Mouse (Mus musculus) heart, embryonic 11.5 days (tissue): ENCODE measurements around the gene Neurl1b. TPM values are rescaled to one million over a fixed set of nuclear protein-coding genes. Genes with fewer than 3 reads are reported as not detected.

Experiments used
- ATAC-seq: fragments of 200-750 bp; cut with Nextera tagmentation; replicated peaks from 2 replicates; pipeline ENCODE4 v1.8.0; 2017; ENCODE audit warnings: moderate library complexity; ENCODE audit not compliant: insufficient number of reproducible peaks, low FRiP score, low TSS enrichment
- H3K27ac ChIP-seq: fragments of 300-500 bp; sonication (generic); 2 replicates; pipeline ENCODE4 v1.5.1; 2014; ENCODE audit warnings: mild to moderate bottlenecking, low read depth, low read length
- H3K27me3 ChIP-seq: fragments of 300-500 bp; sonication (generic); 2 replicates; pipeline ENCODE4 v1.6.1; 2014; ENCODE audit warnings: mild to moderate bottlenecking, low read length, mixed read lengths; ENCODE audit not compliant: control insufficient read depth, insufficient read depth
- H3K36me3 ChIP-seq: fragments of 300-500 bp; sonication (generic); 2 replicates; pipeline ENCODE4 v1.6.1; 2014; ENCODE audit warnings: mild to moderate bottlenecking, low read length, moderate library complexity, mixed read lengths; ENCODE audit not compliant: control insufficient read depth, insufficient read depth
- H3K4me1 ChIP-seq: fragments of 300-500 bp; sonication (generic); 2 replicates; pipeline ENCODE4 v1.6.1; 2014; ENCODE audit warnings: low read length; ENCODE audit not compliant: control insufficient read depth, insufficient read depth
- H3K4me2 ChIP-seq: fragments of 300-500 bp; sonication (generic); 2 replicates; pipeline ENCODE4 v1.6.1; 2014; ENCODE audit warnings: mild to moderate bottlenecking, moderate library complexity
- H3K4me3 ChIP-seq: fragments of 300-500 bp; sonication (generic); 2 replicates; pipeline ENCODE4 v1.5.1; 2014; ENCODE audit warnings: low read depth, low read length
- H3K9ac ChIP-seq: fragments of 300-500 bp; sonication (generic); 2 replicates; pipeline ENCODE4 v1.6.1; 2014; ENCODE audit warnings: mild to moderate bottlenecking, low read depth, low read length, moderate library complexity
- H3K9me3 ChIP-seq: fragments of 300-500 bp; sonication (generic); replicated peaks from 2 replicates; pipeline ENCODE4 v1.6.1; 2016; ENCODE audit warnings: low read length; ENCODE audit not compliant: control insufficient read depth
- WGBS: fragments of 180-500 bp; shearing (Covaris S2); extraction: QIAGEN DNeasy Blood & Tissue Kit; methylation state at CpG from one replicate; pipeline ENCODE4 v1.1.7; 2014; ENCODE audit not compliant: insufficient replicate concordance; 5-methylcytosine and 5-hydroxymethylcytosine counted together
- polyA plus RNA-seq: library from polyadenylated mRNA; unstranded; fragments of >200 nt; fragmentation: Nextera tagmentation; extraction: Ambion mirVana; gene quantifications from 2 replicates; pipeline ENCODE4 v1.2.1, GENCODE M21; 2014

Neurl1b gene
- polyA plus RNA-seq, 1 experiment from 2014 or later, result 3.0 TPM

DNA sequence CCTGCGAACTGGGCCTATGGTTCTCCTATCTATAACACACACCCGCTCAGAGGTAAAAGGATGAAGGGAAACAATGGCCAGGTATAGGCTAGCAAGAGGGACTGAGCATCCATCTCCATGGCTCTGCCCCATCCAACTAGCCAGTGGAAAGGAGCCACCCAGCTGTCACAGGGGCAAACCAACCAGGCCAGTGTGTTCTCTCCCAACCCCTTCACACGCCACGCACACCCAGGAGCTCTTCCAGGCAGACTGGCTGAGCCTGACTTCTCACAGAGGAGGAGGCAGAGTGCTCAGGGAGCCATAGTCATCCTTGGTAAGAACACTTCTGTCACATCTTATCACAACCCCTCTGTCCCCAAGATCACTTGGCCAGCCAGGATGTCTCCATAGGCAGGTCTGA, 73.3 kb downstream of the Neurl1b start:
- Histone ChIP-seq H3K4me2 (no peak overlapping the region), H3K9ac (no peak overlapping the region), H3K9me3 (no peaks in the 10 kb centered on the region; the same call in 1 of the 2 replicates), H3K27me3 (no peaks in the 10 kb centered on the region), H3K36me3 (no peaks in the 10 kb centered on the region), H3K27ac (no peak overlapping the region), H3K4me1 (peaks cover 20% of the 10 kb centered on the region), H3K4me3 (no peak overlapping the region)
- no peak for ATAC-seq
- 91% methylated on average over 4 of the region's 4 CpGs for WGBS

DNA sequence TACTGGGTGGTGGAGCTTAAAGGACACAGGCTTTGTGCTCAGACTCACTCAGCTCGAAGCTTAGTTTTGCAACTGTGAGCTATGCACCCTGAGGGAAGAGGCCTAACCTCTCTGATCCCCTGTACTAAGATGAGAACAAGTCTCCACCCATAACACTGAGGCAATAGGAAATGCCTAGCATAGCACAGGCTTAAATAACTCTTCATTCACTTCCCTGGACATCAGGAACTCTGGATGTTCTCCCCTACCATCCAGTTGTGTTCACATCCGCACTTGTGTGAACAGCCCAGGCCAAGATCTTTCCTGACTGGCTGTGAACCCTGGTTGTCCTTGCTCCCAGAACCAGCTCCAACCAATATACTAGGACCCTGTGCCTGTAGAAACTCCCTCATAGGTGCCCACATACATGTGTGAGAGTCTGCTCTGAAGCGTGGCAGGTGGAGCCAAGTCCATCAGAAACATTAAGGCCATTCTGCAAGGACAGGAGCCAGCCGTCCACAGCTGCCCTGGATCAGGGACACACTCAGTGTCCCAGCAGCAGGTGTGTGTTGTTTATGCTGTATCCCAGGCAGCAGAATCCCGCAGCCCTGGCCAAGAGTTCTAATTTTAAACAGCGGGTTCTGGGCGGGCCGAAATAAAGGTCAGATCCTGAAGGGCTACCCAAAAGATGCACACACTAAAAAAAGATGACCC, 74.2 kb downstream of the Neurl1b start:
- Histone ChIP-seq H3K36me3 (no peaks in the 10 kb centered on the region), H3K27me3 (no peaks in the 10 kb centered on the region), H3K9me3 (peaks cover 3% of the 10 kb centered on the region; the same call in 1 of the 2 replicates), H3K4me3 (no peak overlapping the region), H3K27ac (0 out of 2 replicates have a peak overlapping the region, but pooled peaks have one; percentile 7), H3K4me2 (no peak overlapping the region), H3K9ac (no peak overlapping the region; the same call in 1 of the 2 replicates), H3K4me1 (peaks cover 20% of the 10 kb centered on the region)
- WGBS, result 64% methylated on average over 8 of the region's 8 CpGs
- ATAC-seq, result no peak

DNA sequence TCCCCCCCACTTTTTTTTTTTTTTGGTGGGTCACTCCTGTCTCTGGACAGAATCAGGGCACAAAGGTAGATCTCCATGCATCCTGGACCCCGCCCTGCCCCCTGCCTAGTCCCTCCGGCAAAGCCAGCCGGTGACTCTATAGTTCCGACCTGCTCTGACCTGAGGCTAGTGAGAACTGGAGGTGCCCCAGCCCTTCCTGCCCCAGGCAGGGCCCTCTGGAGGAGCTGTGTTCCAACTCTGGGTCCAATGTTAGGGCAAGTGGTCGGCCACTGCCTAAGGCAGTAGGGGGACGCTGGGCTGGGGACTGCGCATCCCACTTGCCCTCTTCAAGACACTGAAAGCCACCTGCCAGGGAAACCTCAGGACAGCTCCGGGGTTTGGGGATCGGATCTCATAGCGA, 75.4 kb downstream of the Neurl1b start:
- H3K4me1 ChIP-seq, result peaks cover 20% of the 10 kb centered on the region
- H3K27ac ChIP-seq, result peak overlapping the region; percentile 64
- ATAC-seq, result no peak
- WGBS, result 87% methylated on average over 10 of the region's 10 CpGs
- H3K9ac ChIP-seq, result no peak overlapping the region
- peaks cover 3% of the 10 kb centered on the region; the same call in 1 of the 2 replicates for H3K9me3 ChIP-seq
- H3K4me2 ChIP-seq, result no peak overlapping the region
- H3K4me3 ChIP-seq, result no peak overlapping the region
- no peaks in the 10 kb centered on the region for H3K27me3 ChIP-seq
- H3K36me3 ChIP-seq, result no peaks in the 10 kb centered on the region

DNA sequence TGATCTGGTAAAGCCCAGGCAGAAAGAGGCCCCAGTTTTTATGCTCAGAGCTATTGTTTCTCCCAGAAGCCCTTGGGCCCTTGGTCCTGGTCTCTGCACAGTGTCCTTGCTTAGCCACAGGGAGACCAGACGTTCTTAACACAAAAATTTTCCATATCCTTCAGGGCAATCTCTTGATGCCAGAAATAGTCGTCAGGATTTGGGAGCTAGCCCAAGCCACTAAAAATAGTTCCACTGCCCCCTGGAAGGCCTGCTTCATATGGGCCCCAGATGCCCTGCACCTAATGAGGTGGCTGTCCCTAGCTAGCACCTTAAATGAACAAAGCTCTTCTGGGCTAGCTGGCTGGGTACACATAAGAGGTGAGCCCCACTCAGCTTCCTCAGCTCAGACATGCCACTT, 76.3 kb downstream of the Neurl1b start:
- Histone ChIP-seq H3K9ac (no peak overlapping the region), H3K36me3 (no peaks in the 10 kb centered on the region), H3K4me1 (peaks cover 20% of the 10 kb centered on the region), H3K27ac (peak overlapping the region; percentile 64), H3K27me3 (no peaks in the 10 kb centered on the region), H3K9me3 (peaks cover 3% of the 10 kb centered on the region; the same call in 1 of the 2 replicates), H3K4me3 (no peak overlapping the region), H3K4me2 (no peak overlapping the region)
- WGBS, result 23% methylated on average over 2 of the region's 2 CpGs
- 0 out of 2 replicates have a peak, but pooled peaks have one; percentile 14 for ATAC-seq

DNA sequence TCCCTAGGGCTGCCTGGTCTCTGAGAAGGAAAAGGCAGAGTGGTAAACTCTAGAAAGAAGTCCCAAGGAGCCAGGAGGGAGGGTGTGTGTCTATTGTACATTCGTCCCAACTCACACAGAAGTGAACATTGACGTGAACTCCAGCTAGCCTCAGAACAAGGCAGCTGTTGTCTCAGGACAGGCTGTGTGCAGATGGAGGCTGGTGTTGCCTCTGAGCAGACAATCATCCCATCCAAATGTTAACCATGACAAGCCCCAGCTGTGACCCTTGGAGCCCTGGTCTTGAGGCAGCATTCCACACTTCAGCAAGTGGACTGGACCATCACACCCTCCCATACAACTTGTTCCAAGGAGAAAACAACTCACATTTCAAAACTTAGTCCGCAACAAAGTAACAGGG, 77.6 kb downstream of the Neurl1b start:
- Histone ChIP-seq H3K4me3 (no peak overlapping the region), H3K9me3 (peaks cover 3% of the 10 kb centered on the region; the same call in 1 of the 2 replicates), H3K36me3 (no peaks in the 10 kb centered on the region), H3K27me3 (no peaks in the 10 kb centered on the region), H3K4me2 (no peak overlapping the region), H3K4me1 (peaks cover 20% of the 10 kb centered on the region), H3K27ac (no peak overlapping the region), H3K9ac (no peak overlapping the region)
- WGBS, result 91% methylated on average over 3 of the region's 3 CpGs
- no peak for ATAC-seq

DNA sequence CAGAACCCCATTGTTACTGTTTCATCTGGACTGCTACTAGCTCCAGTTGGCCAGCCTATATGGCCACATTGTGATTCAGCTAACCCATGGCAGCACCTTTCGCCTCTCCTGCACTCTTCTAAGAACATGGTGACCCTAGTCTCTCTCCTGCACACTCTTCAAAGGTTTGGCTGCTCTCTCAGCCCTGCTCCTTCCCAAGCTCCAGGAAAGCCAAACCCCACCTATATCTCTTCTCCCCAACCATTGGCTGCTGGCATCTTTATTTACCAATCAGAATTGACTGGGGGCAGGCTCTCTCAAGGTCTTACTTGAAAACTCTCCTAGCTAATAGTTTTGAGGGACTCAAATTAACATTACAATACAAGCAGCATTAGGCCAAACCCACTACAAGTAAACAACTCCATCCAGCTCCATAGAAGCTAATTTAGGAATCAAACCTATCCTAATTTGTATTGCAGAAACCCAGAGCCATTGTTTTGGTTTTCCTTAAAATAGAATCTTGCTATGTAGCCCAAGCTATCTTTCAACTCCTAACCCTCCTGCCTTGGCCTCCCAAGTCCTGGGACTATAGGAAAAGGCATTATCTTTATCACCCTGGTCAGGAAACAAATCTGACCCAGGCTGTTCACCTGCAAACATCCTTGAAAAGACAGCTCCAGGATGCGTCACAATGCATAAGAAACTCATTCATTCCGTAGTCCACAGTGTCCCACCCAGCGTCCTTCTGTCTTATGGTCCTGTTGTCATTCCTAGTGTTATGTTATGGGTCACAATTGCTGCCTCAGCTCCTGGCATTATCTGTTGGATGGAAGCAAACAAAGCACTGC, 80.2 kb downstream of the Neurl1b start:
- Histone ChIP-seq H3K4me1 (peaks cover 11% of the 10 kb centered on the region; the same call in 1 of the 2 replicates), H3K9me3 (peaks cover 3% of the 10 kb centered on the region; the same call in 1 of the 2 replicates), H3K9ac (no peak overlapping the region), H3K4me2 (no peak overlapping the region), H3K27ac (no peak overlapping the region), H3K36me3 (no peaks in the 10 kb centered on the region), H3K27me3 (no peaks in the 10 kb centered on the region), H3K4me3 (no peak overlapping the region)
- WGBS, result 74% methylated on average over 4 of the region's 4 CpGs
- ATAC-seq, result no peak

Other genes with a start within 250 kb of the Neurl1b start
- 0.54 and 2.2 TPM in 2 replicates for gene Pdia2, start 215.7 kb upstream of the Neurl1b start, polyA plus RNA-seq
- 3.7 and 5.8 TPM in 2 replicates for gene Rgs11, start 211.9 kb upstream of the Neurl1b start, polyA plus RNA-seq
- gene Arhgdig, start 207.0 kb upstream of the Neurl1b start, polyA plus RNA-seq, result 6.4 and 7.6 TPM in 2 replicates
- gene Fam234a, start 170.6 kb upstream of the Neurl1b start, polyA plus RNA-seq, result 34.4 and 39.7 TPM in 2 replicates
- gene Luc7l, start 161.9 kb upstream of the Neurl1b start, polyA plus RNA-seq, result 70.2 and 77.2 TPM in 2 replicates
- 147 TPM in 2 replicates for gene Ergic1, start 146.7 kb downstream of the Neurl1b start, polyA plus RNA-seq
- gene Dusp1, start 147.3 kb downstream of the Neurl1b start, polyA plus RNA-seq, result 30.0 and 33.9 TPM in 2 replicates
- 189 and 204 TPM in 2 replicates for gene Atp6v0e, start 248.4 kb downstream of the Neurl1b start, polyA plus RNA-seq